Mouse (Mus musculus): ENCODE data around the gene Usp54.

- TF ChIP-seq CTCF (IDR thresholded peaks at IDR 0.05; ENCODE audit: insufficient read depth, low read length) (no peak), POLR2A (IDR thresholded peaks at IDR 0.05; ENCODE audit: borderline replicate concordance, extremely low read depth, low read depth, low read length) (no peak)
Observed at GRCm38 (mm10) chr14:20663601-20664000, 22.7 kb upstream of the Usp54 start.
